Mouse (Mus musculus) stomach, postnatal 0 days (tissue): ENCODE data around the gene Mroh7. TPM values are rescaled to one million over a fixed set of nuclear protein-coding genes. Genes with fewer than 3 reads are reported as not detected.

ENCODE experiments used
- ATAC-seq: fragments of 200-750 bp; cut with Nextera tagmentation; 2 replicates; pipeline ENCODE4 v1.8.0; 2017; ENCODE audit not compliant: low FRiP score, low TSS enrichment
- DNase-seq: peaks from one replicate; pipeline ENCODE4 v3.0.0-alpha.2; 2016; ENCODE audit warnings: low spot score
- H3K27ac ChIP-seq: fragments of 300-500 bp; sonication (generic); replicated peaks from 2 replicates; pipeline ENCODE4 v1.5.1; 2014; ENCODE audit warnings: mild to moderate bottlenecking, control low read depth
- H3K27me3 ChIP-seq: fragments of 300-500 bp; sonication (generic); 2 replicates; pipeline ENCODE4 v1.6.1; 2014; ENCODE audit warnings: low read length; ENCODE audit not compliant: control insufficient read depth, insufficient read depth
- H3K36me3 ChIP-seq: fragments of 300-500 bp; sonication (generic); 2 replicates; pipeline ENCODE4 v1.6.1; 2014; ENCODE audit warnings: low read length, mixed read lengths; ENCODE audit not compliant: control insufficient read depth, insufficient read depth
- H3K4me1 ChIP-seq: fragments of 300-500 bp; sonication (generic); replicated peaks from 2 replicates; pipeline ENCODE4 v1.6.1; 2014; ENCODE audit warnings: antibody characterized with exemption; ENCODE audit not compliant: control insufficient read depth, insufficient read depth
- H3K4me2 ChIP-seq: fragments of 300-500 bp; sonication (generic); replicated peaks from 2 replicates; pipeline ENCODE4 v1.6.1; 2014; ENCODE audit warnings: low read depth, mild to moderate bottlenecking, control low read depth, moderate library complexity
- H3K4me3 ChIP-seq: fragments of 300-500 bp; sonication (generic); 2 replicates; pipeline ENCODE4 v1.5.1; 2014; ENCODE audit warnings: low read depth, low read length, control low read depth
- H3K9ac ChIP-seq: fragments of 300-500 bp; sonication (generic); 2 replicates; pipeline ENCODE4 v1.6.1; 2014; ENCODE audit warnings: mild to moderate bottlenecking, low read length, control low read depth, mixed read lengths
- H3K9me3 ChIP-seq: fragments of 300-500 bp; sonication (generic); 2 replicates; pipeline ENCODE4 v1.6.1; 2016; ENCODE audit warnings: low read length; ENCODE audit not compliant: control insufficient read depth
- CTCF ChIP-seq: IDR thresholded peaks from 2 replicates; pipeline ENCODE4 v1.5.1; 2016; ENCODE audit warnings: antibody characterized with exemption, low read depth, mild to moderate bottlenecking, moderate library complexity
- EP300 ChIP-seq: optimal IDR thresholded peaks from 2 replicates; pipeline ENCODE3; 2016; ENCODE audit warnings: antibody characterized with exemption
- WGBS: fragments of 180-500 bp; shearing (Covaris S2); extraction: QIAGEN DNeasy Blood & Tissue Kit; methylation state at CpG from one replicate; pipeline ENCODE4 v1.1.7; 2014; 5-methylcytosine and 5-hydroxymethylcytosine counted together
- polyA plus RNA-seq: library from polyadenylated mRNA; unstranded; fragments of >200 nt; fragmentation: Nextera tagmentation; extraction: Ambion mirVana; gene quantifications from 2 replicates; pipeline ENCODE4 v1.2.1, GENCODE M21; 2015

The Mroh7 gene
- polyA plus RNA-seq, 1 experiment from 2014 or later: 0.15 TPM

DNA sequence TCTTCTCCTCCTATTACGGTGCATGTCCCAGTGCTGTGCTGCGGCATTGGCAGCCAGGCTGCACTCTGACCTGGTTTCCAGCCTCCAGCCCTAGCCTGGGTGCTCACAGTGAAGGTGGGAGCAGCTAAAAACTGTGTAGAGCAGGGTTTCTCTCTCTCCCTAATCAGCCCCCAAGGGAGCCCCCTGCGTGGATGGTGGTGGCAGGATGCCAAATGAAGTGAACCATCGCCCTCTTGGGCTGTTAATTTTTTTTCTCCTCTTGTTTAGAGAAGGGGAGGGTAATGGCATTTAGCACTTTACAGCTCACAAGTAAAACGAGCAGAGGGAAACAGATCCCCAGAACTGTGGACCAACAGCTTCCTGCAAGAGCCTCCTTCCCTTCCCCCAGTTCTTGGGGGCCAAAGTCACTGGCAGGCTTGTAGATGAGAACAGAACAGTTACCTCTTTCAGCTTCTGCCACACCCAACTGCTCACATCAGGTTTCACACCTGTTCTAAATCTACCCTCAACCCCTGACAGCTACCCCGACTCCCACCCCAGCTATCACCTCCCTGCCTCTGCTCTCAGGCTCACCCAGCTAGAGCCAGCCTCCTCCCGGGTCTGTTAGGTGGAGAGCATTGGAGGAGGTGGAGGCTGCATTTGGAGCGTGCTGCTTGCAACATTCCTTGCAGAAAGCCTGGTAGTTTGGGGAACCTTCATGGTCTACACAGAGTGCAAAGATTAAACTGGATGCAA, 87.1 kb downstream of the Mroh7 start:
- no peak overlapping the region for H3K9ac ChIP-seq
- 0 out of 2 replicates have a peak overlapping the region, but pooled peaks have one; percentile 1 for H3K4me2 ChIP-seq
- H3K4me1 ChIP-seq: no peaks in the 10 kb centered on the region
- H3K27ac ChIP-seq: no peak overlapping the region
- ATAC-seq (no peak), DNase-seq (peak; percentile 18)
- WGBS: 7% methylated on average over 8 of the region's 8 CpGs
- no peaks in the 10 kb centered on the region for H3K9me3 ChIP-seq
- no peak overlapping the region for H3K4me3 ChIP-seq
- no peaks in the 10 kb centered on the region for H3K36me3 ChIP-seq
- TF ChIP-seq EP300: no peak
- no peak for TF ChIP-seq CTCF
- H3K27me3 ChIP-seq: no peaks in the 10 kb centered on the region

DNA sequence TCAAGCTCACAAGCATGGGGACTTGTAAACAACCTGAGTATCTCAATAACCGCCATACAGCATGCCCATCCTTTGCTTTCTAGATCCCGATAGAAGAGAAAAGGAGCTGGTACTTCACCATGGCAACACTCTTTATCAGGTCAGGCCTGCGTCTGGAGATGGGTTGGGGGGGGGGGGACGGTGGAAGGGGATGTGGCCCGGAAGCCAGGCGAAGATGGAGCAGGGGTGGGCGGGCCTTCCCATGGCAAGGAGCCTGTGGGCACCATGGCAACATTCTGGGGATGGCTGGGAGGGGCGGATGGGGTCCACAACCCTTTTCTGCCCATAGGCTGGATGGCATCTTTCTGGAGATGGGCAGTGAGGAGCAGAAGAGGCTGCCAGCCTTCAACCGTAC, 96.6 kb downstream of the Mroh7 start:
- 48% methylated on average over 9 of the region's 9 CpGs for WGBS
- ATAC-seq: no peak
- no peak overlapping the region for H3K27ac ChIP-seq

DNA sequence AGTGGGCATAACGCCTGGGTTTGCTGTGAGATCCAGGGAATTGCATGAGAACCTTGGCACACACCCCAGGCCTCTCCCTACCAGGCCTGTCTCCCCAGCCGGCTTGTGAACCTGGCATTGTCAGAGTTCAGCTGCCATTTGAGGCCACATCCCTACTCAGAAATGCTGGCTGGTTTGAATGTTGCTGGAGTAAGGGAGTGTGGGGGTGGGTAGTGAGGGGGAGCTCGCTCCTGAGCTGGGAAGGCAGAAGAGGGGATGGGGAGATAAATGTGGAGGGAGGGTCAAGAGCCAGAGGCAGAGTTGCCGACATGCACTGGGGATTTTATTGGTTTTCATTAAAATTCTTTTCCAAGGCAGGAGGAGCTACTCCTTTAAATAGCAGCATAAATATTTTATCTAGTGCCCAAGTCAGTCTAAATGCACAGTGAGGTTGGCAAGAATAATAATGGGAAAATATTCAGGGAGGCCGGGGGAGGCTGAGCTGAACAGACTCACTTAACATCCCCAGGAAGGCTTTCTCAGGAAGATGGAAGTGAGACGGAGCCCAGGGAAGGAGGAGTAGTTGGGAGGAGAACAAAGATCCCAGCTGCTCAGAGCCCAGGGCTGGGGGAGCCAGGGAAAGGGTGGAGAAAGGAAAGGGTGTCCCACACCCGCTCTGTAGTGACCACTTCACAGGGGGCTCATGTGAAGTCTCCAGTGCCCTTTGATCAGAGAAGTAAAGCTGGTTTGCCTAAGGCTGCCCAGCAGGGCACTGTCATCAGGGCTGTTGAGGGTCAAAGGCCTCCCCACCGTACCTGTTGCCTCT, 97.2 kb downstream of the Mroh7 start:
- Histone ChIP-seq H3K27me3 (no peaks in the 10 kb centered on the region), H3K4me3 (no peak overlapping the region), H3K4me1 (no peaks in the 10 kb centered on the region; the same call in 1 of the 2 replicates), H3K27ac (peak overlapping the region; percentile 45; the same call in 1 of the 2 replicates), H3K9me3 (no peaks in the 10 kb centered on the region), H3K4me2 (no peak overlapping the region), H3K9ac (no peak overlapping the region), H3K36me3 (no peaks in the 10 kb centered on the region)
- 23% methylated on average over 8 of the region's 8 CpGs for whole genome bisulfite sequencing
- no peak for DNase-seq
- no peak for ATAC-seq
- TF ChIP-seq EP300: no peak

More for the DNA sequence above, 96.6 kb downstream of the Mroh7 start:
- Histone ChIP-seq H3K4me2 (no peak overlapping the region), H3K9ac (no peak overlapping the region), H3K4me1 (no peaks in the 10 kb centered on the region; the same call in 1 of the 2 replicates), H3K27me3 (no peaks in the 10 kb centered on the region), H3K36me3 (no peaks in the 10 kb centered on the region), H3K4me3 (no peak overlapping the region), H3K9me3 (no peaks in the 10 kb centered on the region)
- DNase-seq: no peak
- no peak for TF ChIP-seq CTCF
- no peak for TF ChIP-seq EP300

DNA sequence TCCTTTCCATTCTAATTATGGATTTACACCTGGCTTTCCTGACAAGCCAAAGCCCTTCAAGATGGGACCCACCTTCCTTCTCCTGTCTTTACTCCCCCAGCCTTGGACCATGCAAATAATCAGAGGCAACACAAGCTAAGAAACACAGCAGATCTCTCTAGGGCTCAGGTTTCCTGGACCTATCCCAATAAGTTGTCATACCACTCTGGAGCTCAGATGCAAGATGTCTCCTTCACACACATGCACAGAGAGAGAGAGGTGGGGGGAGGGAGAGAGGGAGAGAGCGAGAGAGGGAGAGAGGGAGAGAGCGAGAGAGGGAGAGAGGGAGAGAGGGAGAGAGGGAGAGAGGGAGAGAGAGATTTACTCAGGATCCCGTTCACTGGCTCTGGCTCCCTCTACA, 98.4 kb downstream of the Mroh7 start:
- H3K4me1 ChIP-seq: no peaks in the 10 kb centered on the region; the same call in 1 of the 2 replicates
- DNase-seq (no peak), ATAC-seq (no peak)
- no peaks in the 10 kb centered on the region for H3K9me3 ChIP-seq
- H3K4me3 ChIP-seq: no peak overlapping the region
- no peak overlapping the region for H3K4me2 ChIP-seq
- H3K36me3 ChIP-seq: no peaks in the 10 kb centered on the region
- H3K27ac ChIP-seq: no peak overlapping the region; the same call in 1 of the 2 replicates
- no peak overlapping the region for H3K9ac ChIP-seq
- no peaks in the 10 kb centered on the region for H3K27me3 ChIP-seq
- 38% methylated on average over 1 of the region's 3 CpGs for WGBS
- TF ChIP-seq EP300 (no peak), CTCF (no peak)

Other genes with a start within 250 kb of the Mroh7 start
- gene Bsnd, start 238.6 kb downstream of the Mroh7 start, polyA plus RNA-seq: 0.35 and 0.38 TPM in 2 replicates
- 4.7 and 7.1 TPM in 2 replicates for gene Dhcr24, start 169.9 kb downstream of the Mroh7 start, polyA plus RNA-seq
- gene Lexm, start 113.7 kb downstream of the Mroh7 start, polyA plus RNA-seq: 0.08 TPM in 1 of 2 replicates, not detected in the other
- gene Ttc22, start 108.5 kb downstream of the Mroh7 start, polyA plus RNA-seq: 26.9 and 28.2 TPM in 2 replicates
- 5.9 and 7.3 TPM in 2 replicates for gene Pars2, start 79.9 kb downstream of the Mroh7 start, polyA plus RNA-seq
- gene Ttc4, start 52.0 kb downstream of the Mroh7 start, polyA plus RNA-seq: 25.5 and 27.8 TPM in 2 replicates
- 0.39 and 0.41 TPM in 2 replicates for gene Fam151a, start 3.0 kb upstream of the Mroh7 start, polyA plus RNA-seq
- 2.8 and 3.1 TPM in 2 replicates for gene Acot11, start 74.1 kb upstream of the Mroh7 start, polyA plus RNA-seq
- gene Ssbp3, start 179.8 kb upstream of the Mroh7 start, polyA plus RNA-seq: 39.3 and 50.0 TPM in 2 replicates